Mouse (Mus musculus): ENCODE measurements around the gene Clec4n. TPM values are rescaled to one million over a fixed set of nuclear protein-coding genes. Genes with fewer than 3 reads are reported as not detected.

The Clec4n gene
- polyA plus RNA-seq, 1 experiment: not detected

GRCm38 (mm10) chr6:123252735-123253134 is 23.1 kb downstream of the Clec4n start:
- H3K4me3 ChIP-seq (ENCODE audit: insufficient read depth, low read depth, low read length): no peak overlapping the region
- TF ChIP-seq CTCF (IDR thresholded peaks at IDR 0.05; ENCODE audit: insufficient read depth, low read depth, low read length) (no peak), POLR2A (IDR thresholded peaks at IDR 0.05; ENCODE audit: insufficient read depth, low read depth, low read length) (no peak)
- no peaks in the 10 kb centered on the region for H3K4me1 ChIP-seq (ENCODE audit: control insufficient read depth, insufficient read depth, low read length)
- H3K27ac ChIP-seq (ENCODE audit: insufficient read depth, low read depth, low read length): no peak overlapping the region

- no peak overlapping the region for H3K27ac ChIP-seq (ENCODE audit: insufficient read depth, low read depth, low read length)
- no peak overlapping the region for H3K4me3 ChIP-seq (ENCODE audit: insufficient read depth, low read depth, low read length)
- no peak for TF ChIP-seq POLR2A (IDR thresholded peaks at IDR 0.05; ENCODE audit: insufficient read depth, low read depth, low read length)
- TF ChIP-seq CTCF (IDR thresholded peaks at IDR 0.05; ENCODE audit: insufficient read depth, low read depth, low read length): no peak
- WGBS: 76% methylated on average over 3 of the region's 3 CpGs
- no peaks in the 10 kb centered on the region for H3K4me1 ChIP-seq (ENCODE audit: control insufficient read depth, insufficient read depth, low read length)
Measured at GRCm38 (mm10) chr6:123258946-123259345, 29.3 kb downstream of the Clec4n start.

- 81% methylated on average over 4 of the region's 4 CpGs for whole genome bisulfite sequencing
- no peak overlapping the region for H3K27ac ChIP-seq (ENCODE audit: insufficient read depth, low read depth, low read length)
- no peak overlapping the region for H3K4me3 ChIP-seq (ENCODE audit: insufficient read depth, low read depth, low read length)
- H3K4me1 ChIP-seq (ENCODE audit: control insufficient read depth, insufficient read depth, low read length): no peaks in the 10 kb centered on the region
- TF ChIP-seq POLR2A (IDR thresholded peaks at IDR 0.05; ENCODE audit: insufficient read depth, low read depth, low read length) (no peak), CTCF (IDR thresholded peaks at IDR 0.05; ENCODE audit: insufficient read depth, low read depth, low read length) (no peak)
Measured at GRCm38 (mm10) chr6:123259889-123260603, 30.4 kb downstream of the Clec4n start.

GRCm38 (mm10) chr6:123260868-123261267 is 31.2 kb downstream of the Clec4n start:
- WGBS: 78% methylated on average over 1 of the region's 1 CpGs
- Histone ChIP-seq H3K27ac (ENCODE audit: insufficient read depth, low read depth, low read length) (no peak overlapping the region), H3K4me3 (ENCODE audit: insufficient read depth, low read depth, low read length) (no peak overlapping the region), H3K4me1 (ENCODE audit: control insufficient read depth, insufficient read depth, low read length) (no peaks in the 10 kb centered on the region)
- TF ChIP-seq POLR2A (IDR thresholded peaks at IDR 0.05; ENCODE audit: insufficient read depth, low read depth, low read length) (no peak), CTCF (IDR thresholded peaks at IDR 0.05; ENCODE audit: insufficient read depth, low read depth, low read length) (no peak)

GRCm38 (mm10) chr6:123261555-123262161 is 32.0 kb downstream of the Clec4n start, which contains the start of gene Clec4d:
Gene Clec4d, plus strand, starts transcription at chr6:123262111.
- no peak within 1 kb of the TSS for H3K27ac ChIP-seq (ENCODE audit: insufficient read depth, low read depth, low read length)
- H3K4me1 ChIP-seq (ENCODE audit: control insufficient read depth, insufficient read depth, low read length): no peaks in the 10 kb centered on the region
- no peak within 1 kb of the TSS for H3K4me3 ChIP-seq (ENCODE audit: insufficient read depth, low read depth, low read length)
- WGBS: 69% methylated on average over 4 of the region's 4 CpGs
- TF ChIP-seq POLR2A (IDR thresholded peaks at IDR 0.05; ENCODE audit: insufficient read depth, low read depth, low read length): no peak

- TF ChIP-seq CTCF (IDR thresholded peaks at IDR 0.05; ENCODE audit: insufficient read depth, low read depth, low read length) (no peak), POLR2A (IDR thresholded peaks at IDR 0.05; ENCODE audit: insufficient read depth, low read depth, low read length) (no peak)
- Histone ChIP-seq H3K4me3 (ENCODE audit: insufficient read depth, low read depth, low read length) (no peak overlapping the region), H3K4me1 (ENCODE audit: control insufficient read depth, insufficient read depth, low read length) (no peaks in the 10 kb centered on the region), H3K27ac (ENCODE audit: insufficient read depth, low read depth, low read length) (no peak overlapping the region)
- WGBS: 92% methylated on average over 3 of the region's 3 CpGs
Measured at GRCm38 (mm10) chr6:123264194-123264593, 34.6 kb downstream of the Clec4n start.

GRCm38 (mm10) chr6:123265809-123266208 is 36.2 kb downstream of the Clec4n start:
- Histone ChIP-seq H3K4me1 (ENCODE audit: control insufficient read depth, insufficient read depth, low read length) (no peaks in the 10 kb centered on the region), H3K4me3 (ENCODE audit: insufficient read depth, low read depth, low read length) (no peak overlapping the region), H3K27ac (ENCODE audit: insufficient read depth, low read depth, low read length) (no peak overlapping the region)
- no peak for TF ChIP-seq POLR2A (IDR thresholded peaks at IDR 0.05; ENCODE audit: insufficient read depth, low read depth, low read length)
- TF ChIP-seq CTCF (IDR thresholded peaks at IDR 0.05; ENCODE audit: insufficient read depth, low read depth, low read length): no peak
- WGBS: 87% methylated on average over 4 of the region's 4 CpGs

- H3K27ac ChIP-seq (ENCODE audit: insufficient read depth, low read depth, low read length): no peak overlapping the region
- TF ChIP-seq POLR2A (IDR thresholded peaks at IDR 0.05; ENCODE audit: insufficient read depth, low read depth, low read length): no peak
- no peak for TF ChIP-seq CTCF (IDR thresholded peaks at IDR 0.05; ENCODE audit: insufficient read depth, low read depth, low read length)
- no peak overlapping the region for H3K4me3 ChIP-seq (ENCODE audit: insufficient read depth, low read depth, low read length)
- no peaks in the 10 kb centered on the region for H3K4me1 ChIP-seq (ENCODE audit: control insufficient read depth, insufficient read depth, low read length)
- 91% methylated on average over 5 of the region's 5 CpGs for WGBS
Measured at GRCm38 (mm10) chr6:123266945-123267344, 37.3 kb downstream of the Clec4n start.

GRCm38 (mm10) chr6:123279443-123279842 is 49.8 kb downstream of the Clec4n start:
- Histone ChIP-seq H3K4me1 (ENCODE audit: control insufficient read depth, insufficient read depth, low read length) (no peaks in the 10 kb centered on the region), H3K4me3 (ENCODE audit: insufficient read depth, low read depth, low read length) (no peak overlapping the region), H3K27ac (ENCODE audit: insufficient read depth, low read depth, low read length) (no peak overlapping the region)
- TF ChIP-seq CTCF (IDR thresholded peaks at IDR 0.05; ENCODE audit: insufficient read depth, low read depth, low read length) (no peak), POLR2A (IDR thresholded peaks at IDR 0.05; ENCODE audit: insufficient read depth, low read depth, low read length) (no peak)
- WGBS: 80% methylated on average over 2 of the region's 2 CpGs

All from olfactory bulb, adult 2 months (tissue).